Mouse (Mus musculus) layer of hippocampus, adult 6 months (tissue): Measurements from ENCODE around the gene Atp7a. TPM values are rescaled to one million over a fixed set of nuclear protein-coding genes. Genes with fewer than 3 reads are reported as not detected.

Source experiments
- long read RNA-seq, 2 experiments: library from polyadenylated mRNA; unstranded; transcript quantifications; one replicate each; pipeline ENCODE4 v2.0.0; 2019 to 2020
- polyA plus RNA-seq: library from polyadenylated mRNA; unstranded; fragments of <200 nt; fragmentation: Nextera tagmentation; gene quantifications from 2 replicates; pipeline ENCODE4 v1.2.3, GENCODE M21; 2021

Gene Atp7a
- polyA plus RNA-seq: 1.6 and 3.0 TPM in 2 replicates
- long read RNA-seq, experiment 1, full-length matches to known transcripts: 1 of 1 reads
- long read RNA-seq, experiment 1, partial matches to known transcripts: 0 of 1 reads
- long read RNA-seq, experiment 1, other reads (novel, unspliced or antisense): 0 of 1 reads
- long read RNA-seq, experiment 2, full-length matches to known transcripts: 9 of 18 reads
- long read RNA-seq, experiment 2, partial matches to known transcripts: 4 of 18 reads
- long read RNA-seq, experiment 2, other reads (novel, unspliced or antisense): 5 of 18 reads

GRCm38 (mm10) chrX:106026418-106027342 lies at the start of gene Atp7a:
Gene Atp7a (plus strand): TSS chrX:106027276.

GRCm38 (mm10) chrX:106011465-106012159 lies 15.5 kb upstream of the Atp7a start, which contains the start of gene Magt1:
Gene Magt1 (minus strand): TSS chrX:106011906.

GRCm38 (mm10) chrX:106015571-106016322 lies 11.3 kb upstream of the Atp7a start, which contains the start of gene Cox7b:
Gene Cox7b (plus strand): TSS chrX:106015700.

GRCm38 (mm10) chrX:106142936-106143335 lies 115.9 kb downstream of the Atp7a start, which contains the start of gene Tlr13:
Gene Tlr13 (plus strand): TSS chrX:106143204.

Other genes starting within 250 kb of the Atp7a start
- gene Atrx, start 97.9 kb upstream of the Atp7a start, polyA plus RNA-seq: 69.8 and 76.0 TPM in 2 replicates
- gene Magt1, start 15.4 kb upstream of the Atp7a start, polyA plus RNA-seq: 8.3 and 10.5 TPM in 2 replicates
- gene Cox7b, start 11.6 kb upstream of the Atp7a start, polyA plus RNA-seq: 808 and 954 TPM in 2 replicates
- 0.79 and 1.1 TPM in 2 replicates for gene Tlr13, start 115.9 kb downstream of the Atp7a start, polyA plus RNA-seq
- 512 and 524 TPM in 2 replicates for gene Pgk1, start 159.8 kb downstream of the Atp7a start, polyA plus RNA-seq
- gene Taf9b, start 193.9 kb downstream of the Atp7a start, polyA plus RNA-seq: 28.5 and 32.7 TPM in 2 replicates
- not detected in 2 replicates for gene Fnd3c2, start 228.1 kb downstream of the Atp7a start, polyA plus RNA-seq